In genomic region chr1:150393488-150393852, GRCm38 (mm10) we compare ENCODE assay signal across 7 mouse cellular contexts. TPM values are rescaled to one million over a fixed set of nuclear protein-coding genes. Genes with fewer than 3 reads are reported as not detected.
DNase-seq lines count a peak whose midpoint lies in the region; ATAC-seq lines count a peak whose summit lies in the region.

No protein-coding gene starts in this region.

- peak; percentile 52 for ATAC-seq in lung, embryonic 16.5 days (ENCODE audit: low read depth)
- ATAC-seq in limb, embryonic 13.5 days (ENCODE audit: low FRiP score, low read depth) = peak; percentile 53
- ATAC-seq in stomach, embryonic 14.5 days (ENCODE audit: insufficient number of reproducible peaks, insufficient read depth, low FRiP score, low read depth) = peak; percentile 48

- peak overlapping the region; percentile 97 for H3K27ac ChIP-seq in lung, embryonic 16.5 days (ENCODE audit: low read length)
- peak overlapping the region; percentile 91 for H3K27ac ChIP-seq in limb, embryonic 13.5 days
- peak overlapping the region; percentile 92 for H3K27ac ChIP-seq in stomach, embryonic 14.5 days (ENCODE audit: low read length)

- WGBS in lung, embryonic 16.5 days = under 1% methylated on average over 27 of the region's 27 CpGs
- under 1% methylated on average over 27 of the region's 27 CpGs for WGBS in limb, embryonic 13.5 days
- under 1% methylated on average over 27 of the region's 27 CpGs for WGBS in stomach, embryonic 14.5 days

- DNase-seq in lung, postnatal 14 days = no peak
- DNase-seq in spleen, adult 12 weeks (ENCODE audit: low spot score) = no peak
- DNase-seq in Muller cell, postnatal 12 days (ENCODE audit: inconsistent ontology term) = no peak

- H3K36me3 ChIP-seq in lung, embryonic 16.5 days (ENCODE audit: control insufficient read depth, insufficient read depth, low read length) = peaks cover 20% of the 10 kb centered on the region
- peaks cover 45% of the 10 kb centered on the region for H3K36me3 ChIP-seq in erythroblast, embryonic 14.5 days (ENCODE audit: control insufficient read depth)
- peaks cover 40% of the 10 kb centered on the region for H3K36me3 ChIP-seq in limb, embryonic 13.5 days
- H3K36me3 ChIP-seq in stomach, embryonic 14.5 days (ENCODE audit: control insufficient read depth, insufficient read depth, low read length) = peaks cover 30% of the 10 kb centered on the region

- no peaks in the 10 kb centered on the region for H3K27me3 ChIP-seq in lung, embryonic 16.5 days (ENCODE audit: control insufficient read depth, insufficient read depth, low read depth, low read length)
- no peaks in the 10 kb centered on the region for H3K27me3 ChIP-seq in erythroblast, embryonic 14.5 days (ENCODE audit: control insufficient read depth)
- H3K27me3 ChIP-seq in limb, embryonic 13.5 days = no peaks in the 10 kb centered on the region
- H3K27me3 ChIP-seq in stomach, embryonic 14.5 days (ENCODE audit: control insufficient read depth, insufficient read depth, low read length) = no peaks in the 10 kb centered on the region

- peak overlapping the region; percentile 94 for H3K4me3 ChIP-seq in lung, embryonic 16.5 days (ENCODE audit: low read length)
- H3K4me3 ChIP-seq in erythroblast, embryonic 14.5 days (replicated peaks) = peak overlapping the region; percentile 96
- H3K4me3 ChIP-seq in limb, embryonic 13.5 days = peak overlapping the region; percentile 82
- H3K4me3 ChIP-seq in stomach, embryonic 14.5 days (ENCODE audit: low read depth, low read length) = peak overlapping the region; percentile 76

- peaks cover 4% of the 10 kb centered on the region; the same call in 1 of the 2 replicates for H3K4me1 ChIP-seq in lung, embryonic 16.5 days (replicated peaks; ENCODE audit: control insufficient read depth, insufficient read depth, low read length)
- H3K4me1 ChIP-seq in erythroblast, embryonic 14.5 days (ENCODE audit: control insufficient read depth) = peaks cover 12% of the 10 kb centered on the region
- H3K4me1 ChIP-seq in limb, embryonic 13.5 days = peaks cover 7% of the 10 kb centered on the region; the same call in 1 of the 2 replicates
- no peaks in the 10 kb centered on the region for H3K4me1 ChIP-seq in stomach, embryonic 14.5 days (ENCODE audit: control insufficient read depth, insufficient read depth, low read length)

- H3K9ac ChIP-seq in lung, embryonic 16.5 days (ENCODE audit: low read length) = peak overlapping the region; percentile 88
- peak overlapping the region; percentile 87 for H3K9ac ChIP-seq in limb, embryonic 13.5 days
- H3K9ac ChIP-seq in stomach, embryonic 14.5 days (replicated peaks; ENCODE audit: low read depth, low read length) = peak overlapping the region; percentile 77

- H3K4me2 ChIP-seq in lung, embryonic 16.5 days (ENCODE audit: low read depth, low read length) = peak overlapping the region; percentile 70
- H3K4me2 ChIP-seq in limb, embryonic 13.5 days (replicated peaks) = peak overlapping the region; percentile 74
- H3K4me2 ChIP-seq in stomach, embryonic 14.5 days (replicated peaks; ENCODE audit: low read depth, low read length) = peak overlapping the region; percentile 58

- H3K9me3 ChIP-seq in lung, embryonic 16.5 days (ENCODE audit: control insufficient read depth, low read length) = no peaks in the 10 kb centered on the region
- no peaks in the 10 kb centered on the region for H3K9me3 ChIP-seq in erythroblast, embryonic 14.5 days (ENCODE audit: control insufficient read depth, low read length)
- no peaks in the 10 kb centered on the region for H3K9me3 ChIP-seq in limb, embryonic 13.5 days
- no peaks in the 10 kb centered on the region for H3K9me3 ChIP-seq in stomach, embryonic 14.5 days (ENCODE audit: control insufficient read depth, low read depth, low read length)

RNA-seq across cellular contexts. Expression of gene Odr4, which starts 0.6 kb away (rescaled TPM):
- 34.3 and 38.9 TPM in 2 replicates for polyA plus RNA-seq in lung, embryonic 16.5 days (2015; fragmentation: Nextera tagmentation; extraction: Ambion mirVana)
- polyA plus RNA-seq in erythroblast, embryonic 14.5 days (2012) = 0.43 and 0.76 TPM in 2 replicates
- polyA plus RNA-seq in limb, embryonic 13.5 days (2015; fragmentation: Nextera tagmentation; extraction: Ambion mirVana) = 39.7 and 45.0 TPM in 2 replicates
- 38.0 and 39.7 TPM in 2 replicates for polyA plus RNA-seq in stomach, embryonic 14.5 days (2014; fragmentation: Nextera tagmentation; extraction: Ambion mirVana)

RNA-seq across cellular contexts. Expression of gene Tpr, which starts 0.8 kb away (rescaled TPM):
- 128 and 157 TPM in 2 replicates for polyA plus RNA-seq in lung, embryonic 16.5 days (2015; fragmentation: Nextera tagmentation; extraction: Ambion mirVana)
- 10.9 and 16.4 TPM in 2 replicates for polyA plus RNA-seq in erythroblast, embryonic 14.5 days (2012)
- 197 and 206 TPM in 2 replicates for polyA plus RNA-seq in limb, embryonic 13.5 days (2015; fragmentation: Nextera tagmentation; extraction: Ambion mirVana)
- 188 and 197 TPM in 2 replicates for polyA plus RNA-seq in stomach, embryonic 14.5 days (2014; fragmentation: Nextera tagmentation; extraction: Ambion mirVana)

Comparison
In these comparisons a context has a peak if more than half of its experiments do, and no peak if none do; other contexts are left out.
1. RNA of gene Odr4, which starts 0.6 kb away (polyA plus RNA-seq): 39.7 to 45.0 TPM in limb, embryonic 13.5 days, 34.3 to 38.9 TPM in lung, embryonic 16.5 days and 38.0 to 39.7 TPM in stomach, embryonic 14.5 days; 0.43 to 0.76 TPM in erythroblast, embryonic 14.5 days; every median in the first group is over 10 times any median in the second.
2. Peak in every context shown above with its lines, with median percentiles within 50 percentile points of each other: ATAC-seq, H3K27ac ChIP-seq, H3K4me2 ChIP-seq, H3K4me3 ChIP-seq and H3K9ac ChIP-seq.